Mouse (Mus musculus): ENCODE data around the gene P3h2. TPM values are rescaled to one million over a fixed set of nuclear protein-coding genes. Genes with fewer than 3 reads are reported as not detected.

P3h2 gene
- total RNA-seq, 2 experiments from 2014 or later: 5.7 to 6.8 TPM

DNA sequence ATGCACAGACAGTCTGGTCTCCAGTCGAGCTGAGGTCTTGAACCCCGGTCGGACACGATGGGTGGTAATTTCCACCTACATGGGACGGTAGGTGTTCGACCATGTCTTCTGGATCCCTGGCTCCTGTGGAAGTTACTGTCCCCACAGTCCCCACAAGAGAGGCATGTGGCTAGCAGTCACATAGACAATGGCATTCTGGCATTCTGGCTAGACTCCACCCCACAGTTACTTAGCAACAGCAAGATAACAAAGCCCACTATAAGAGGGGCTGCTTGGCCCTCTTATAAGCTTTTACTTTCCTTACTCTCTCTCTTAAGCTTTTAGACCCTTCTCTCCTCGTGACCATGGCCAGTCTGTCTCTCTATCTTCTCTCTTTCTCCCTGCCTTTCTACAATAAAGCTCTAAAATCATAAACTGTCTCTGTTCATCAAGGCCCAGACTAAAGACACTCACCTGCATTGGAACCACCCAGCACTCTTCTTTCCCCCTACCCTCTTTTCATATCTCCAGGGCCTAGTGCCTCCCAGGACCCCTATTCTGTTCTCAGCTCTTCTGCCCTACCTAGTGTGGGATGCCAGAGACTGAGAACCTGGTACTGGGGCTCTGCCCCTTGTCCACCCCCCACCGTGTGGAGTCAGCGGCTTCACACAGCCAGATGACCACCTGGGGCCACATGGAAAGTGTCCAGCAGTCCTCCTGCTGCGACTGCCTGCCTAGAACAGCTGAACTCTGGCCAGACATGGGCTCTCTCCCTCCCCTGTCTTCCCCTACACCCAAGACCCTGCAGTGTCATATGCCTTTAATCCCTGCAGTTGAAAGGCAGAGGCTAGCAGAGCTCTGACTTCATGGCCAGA is 28.1 kb downstream of the P3h2 start:
- intact Hi-C loops (cut with DNase I): no loop called here
- DNase-seq: no peak

DNA sequence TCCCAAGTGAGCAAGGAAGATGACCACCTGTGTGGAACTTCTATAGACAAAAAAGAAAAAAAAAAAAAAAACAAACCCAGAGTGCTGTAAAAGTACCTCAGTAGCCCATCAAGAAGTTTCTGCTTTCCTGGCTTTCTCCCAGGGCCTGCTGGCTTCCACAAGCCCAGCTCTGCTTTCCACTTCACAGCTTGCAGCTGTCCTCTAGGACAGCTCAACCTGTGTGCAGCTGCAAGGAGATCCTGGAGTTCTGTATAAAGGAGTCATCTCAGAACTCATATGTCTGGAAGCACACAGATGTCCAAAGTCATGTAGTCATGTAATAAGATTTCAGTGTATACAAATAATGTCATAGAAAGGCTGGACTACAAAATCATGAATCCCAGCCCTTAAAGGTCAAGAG is 30.5 kb downstream of the P3h2 start:
- intact Hi-C loops (cut with DNase I): no loop called here
- peak; percentile 29 to 47 for DNase-seq

DNA sequence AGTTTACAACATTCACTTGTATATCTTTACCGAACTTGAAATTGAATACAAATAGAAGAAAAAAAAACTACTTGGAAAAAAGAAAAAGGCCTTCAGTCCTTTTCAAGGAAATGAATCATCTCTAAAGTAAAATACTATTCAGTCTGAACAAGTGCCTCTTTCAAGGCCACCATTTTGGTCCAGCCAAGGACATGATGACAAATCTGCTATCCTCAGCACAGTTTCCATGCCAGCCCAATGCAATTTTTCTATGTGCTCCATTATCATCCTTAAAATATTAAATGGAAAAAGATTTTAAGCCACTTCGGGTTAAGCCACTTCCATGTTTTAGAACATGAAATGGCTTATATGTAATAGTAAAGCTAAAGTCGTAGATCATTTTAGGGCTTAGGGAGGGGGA is 35.2 kb downstream of the P3h2 start:
- no peak for DNase-seq
- intact Hi-C loops (cut with DNase I): no loop called here

DNA sequence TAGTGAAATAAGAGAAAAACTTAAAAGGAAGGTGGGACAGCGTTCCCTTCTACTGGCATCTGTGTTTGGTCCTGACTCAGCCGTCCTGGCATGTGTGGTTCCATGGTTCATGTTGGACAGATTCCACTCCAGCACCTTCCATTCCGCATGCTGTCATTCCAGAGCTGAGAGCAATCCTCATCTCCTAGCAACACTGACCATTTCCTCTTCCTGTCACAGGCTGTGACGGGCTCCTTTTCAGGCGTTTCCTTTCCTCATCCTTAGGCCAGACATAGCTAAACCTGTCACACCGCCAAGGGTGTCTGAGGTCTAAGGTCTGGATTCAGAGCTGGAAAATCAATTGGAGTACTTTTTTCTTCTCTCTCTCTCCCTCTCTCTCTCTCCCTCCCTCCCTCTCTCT is 40.5 kb downstream of the P3h2 start:
- intact Hi-C loops (cut with DNase I): no loop called here
- peak; percentile 59 to 64 for DNase-seq

DNA sequence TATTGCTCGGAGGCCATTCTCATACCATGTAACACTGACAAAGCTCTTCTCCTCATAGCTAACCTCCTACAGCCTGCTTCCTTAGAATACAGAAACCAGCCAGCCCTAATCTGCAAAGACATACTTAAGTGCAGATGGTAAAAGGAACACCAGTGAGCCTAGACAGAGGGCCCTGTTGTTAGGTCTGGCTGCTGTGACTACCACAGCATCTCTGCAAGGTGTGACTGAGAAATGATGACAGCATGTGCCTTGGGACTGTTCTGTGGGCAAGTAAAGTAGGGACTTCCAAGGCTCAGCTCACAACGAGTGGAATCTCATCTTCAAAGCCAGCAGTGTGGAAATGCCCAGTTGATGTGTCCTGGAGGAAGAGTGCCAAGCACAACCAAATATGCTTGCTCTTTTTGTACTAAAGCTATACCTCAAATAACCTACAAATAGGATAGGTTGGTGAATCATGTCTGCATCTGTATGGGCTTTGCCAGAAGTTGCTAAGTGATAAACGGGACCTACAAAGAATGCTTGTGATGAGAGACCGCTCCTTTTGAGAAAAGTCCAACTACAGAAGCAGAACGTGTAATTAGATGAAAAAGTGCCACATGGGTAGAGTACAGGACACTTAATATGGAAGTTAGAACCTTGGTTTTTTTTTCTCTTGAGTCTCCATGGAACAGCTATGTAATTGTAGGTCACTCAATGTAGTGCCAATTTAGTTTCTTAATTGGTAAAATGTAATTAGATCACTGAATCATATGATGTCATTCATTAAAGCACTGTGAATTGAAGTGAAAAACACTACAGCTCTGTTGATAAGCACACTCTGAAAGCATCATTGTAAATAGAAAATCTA is 45.1 kb downstream of the P3h2 start:
- DNase-seq: no peak
- intact Hi-C loops (cut with DNase I): no loop called here

DNA sequence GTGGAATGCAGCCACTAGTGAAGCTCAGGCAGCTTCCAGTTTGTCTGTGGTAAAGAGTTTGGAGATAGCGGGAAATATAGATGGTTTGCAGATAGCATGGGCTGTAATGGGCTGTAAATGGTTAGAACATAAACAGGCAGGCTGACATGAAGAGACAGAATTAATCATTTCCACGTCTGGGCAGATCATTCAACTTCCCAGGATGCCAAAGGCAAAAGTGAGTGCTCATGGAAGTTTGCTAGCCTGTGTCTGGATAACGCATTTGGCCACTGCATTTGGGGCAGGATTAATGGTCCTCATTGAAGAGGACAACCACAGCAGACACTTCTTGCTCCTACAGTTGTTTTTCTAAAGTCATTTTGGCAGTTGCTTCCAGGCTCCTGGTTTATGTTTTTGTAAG is 52.0 kb downstream of the P3h2 start:
- intact Hi-C loops (cut with DNase I): loop anchor here (5.0 kb wide), 1 partner anchor 54 kb away; the partner anchor contains the start of gene P3h2
- no peak for DNase-seq

DNA sequence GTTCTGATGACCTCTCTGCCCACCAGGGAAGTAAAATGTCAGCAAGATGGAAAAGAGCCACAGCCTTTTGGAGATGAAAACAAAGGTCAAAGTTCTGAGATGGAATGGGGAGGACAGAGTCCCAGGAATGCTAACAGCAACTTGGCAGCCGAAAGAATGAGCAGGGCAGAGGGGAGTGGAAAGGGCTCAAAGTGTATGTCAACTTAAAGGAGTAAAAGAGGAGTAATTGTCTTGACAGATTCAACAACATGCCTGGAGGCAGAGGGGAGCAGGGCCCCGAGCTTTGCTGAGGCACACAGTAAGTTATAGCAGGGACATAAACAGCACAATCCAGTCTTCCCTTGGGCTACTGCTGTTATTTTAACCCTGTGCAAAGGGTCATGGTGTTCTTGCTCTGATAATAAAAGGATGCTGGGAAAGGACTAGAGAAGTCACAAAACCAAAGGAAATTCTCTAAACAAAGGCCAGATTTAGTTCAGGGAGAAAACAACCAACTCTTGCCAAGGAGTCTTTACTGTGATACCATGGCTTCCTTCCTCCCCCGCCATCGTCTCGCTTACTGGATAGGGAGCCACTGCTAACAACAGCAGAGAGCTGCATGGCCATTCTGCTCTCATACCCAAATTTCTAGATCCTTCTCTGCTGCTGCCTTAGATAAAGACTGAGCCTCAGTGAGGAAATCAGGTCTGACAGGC is 56.0 kb downstream of the P3h2 start:
- intact Hi-C loops (cut with DNase I): loop anchor here (5.0 kb wide), 1 partner anchor 58 kb away; the partner anchor contains the start of gene P3h2
- DNase-seq: peak; percentile 36 to 44

DNA sequence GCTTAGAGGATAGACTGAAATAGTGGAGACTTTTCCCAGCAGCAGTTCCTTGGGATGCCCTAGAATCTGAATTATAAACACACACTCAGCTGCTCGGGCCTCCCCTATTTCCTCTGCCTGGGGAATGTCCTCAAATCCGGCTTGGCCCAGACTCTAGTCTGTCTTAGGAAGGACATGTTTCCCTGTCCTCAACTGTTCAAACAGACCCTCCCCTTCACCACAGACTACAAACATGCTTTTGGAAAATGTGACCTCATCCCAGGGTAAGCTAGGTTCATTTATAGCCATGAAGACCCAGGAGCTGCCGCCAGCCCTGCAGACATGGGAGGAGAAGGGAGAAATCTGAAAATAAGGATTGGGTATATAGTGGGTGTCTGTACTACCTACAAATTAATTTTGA is 57.7 kb downstream of the P3h2 start:
- peak; percentile 35 to 55 for DNase-seq
- intact Hi-C loops (cut with DNase I): no loop called here

DNA sequence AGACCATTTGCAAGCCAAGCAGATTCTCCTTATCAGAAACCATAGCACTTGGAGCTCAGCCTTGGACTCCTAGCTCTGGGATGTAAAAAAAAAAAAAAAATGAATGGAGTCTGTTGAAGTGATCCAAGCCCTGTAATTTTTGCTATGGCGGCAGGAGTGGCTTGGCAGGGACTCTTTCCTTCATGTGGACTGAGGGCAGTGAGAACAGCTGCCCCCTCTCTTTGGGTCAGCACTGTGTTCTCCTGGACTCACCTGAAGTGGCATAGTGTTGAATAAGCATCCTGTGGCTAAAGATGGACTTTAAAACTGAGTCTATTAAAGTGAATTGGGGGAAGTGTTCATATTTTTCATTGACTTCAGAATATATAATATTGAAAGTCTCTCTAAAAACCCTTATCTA is 58.2 kb downstream of the P3h2 start:
- intact Hi-C loops (cut with DNase I): no loop called here
- no peak for DNase-seq

DNA sequence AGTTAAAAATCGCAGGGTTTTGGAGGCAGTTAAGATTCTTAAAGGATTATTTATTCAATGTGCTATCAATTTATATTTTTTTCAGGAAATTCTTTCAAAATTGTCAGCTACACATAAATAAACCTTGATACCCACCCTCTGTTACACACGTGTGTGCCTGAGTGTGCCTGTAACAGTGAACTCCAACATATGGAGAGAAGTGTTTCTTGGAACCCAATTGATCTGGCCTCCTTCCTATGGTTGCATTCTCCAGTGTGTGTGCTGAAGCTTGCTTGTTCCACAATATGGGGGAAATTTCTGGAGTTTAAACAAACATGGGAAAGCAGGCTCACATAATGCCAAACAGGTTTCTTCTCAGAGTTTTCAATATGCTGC is 63.7 kb downstream of the P3h2 start:
- intact Hi-C loops (cut with DNase I): no loop called here
- no peak for DNase-seq

DNA sequence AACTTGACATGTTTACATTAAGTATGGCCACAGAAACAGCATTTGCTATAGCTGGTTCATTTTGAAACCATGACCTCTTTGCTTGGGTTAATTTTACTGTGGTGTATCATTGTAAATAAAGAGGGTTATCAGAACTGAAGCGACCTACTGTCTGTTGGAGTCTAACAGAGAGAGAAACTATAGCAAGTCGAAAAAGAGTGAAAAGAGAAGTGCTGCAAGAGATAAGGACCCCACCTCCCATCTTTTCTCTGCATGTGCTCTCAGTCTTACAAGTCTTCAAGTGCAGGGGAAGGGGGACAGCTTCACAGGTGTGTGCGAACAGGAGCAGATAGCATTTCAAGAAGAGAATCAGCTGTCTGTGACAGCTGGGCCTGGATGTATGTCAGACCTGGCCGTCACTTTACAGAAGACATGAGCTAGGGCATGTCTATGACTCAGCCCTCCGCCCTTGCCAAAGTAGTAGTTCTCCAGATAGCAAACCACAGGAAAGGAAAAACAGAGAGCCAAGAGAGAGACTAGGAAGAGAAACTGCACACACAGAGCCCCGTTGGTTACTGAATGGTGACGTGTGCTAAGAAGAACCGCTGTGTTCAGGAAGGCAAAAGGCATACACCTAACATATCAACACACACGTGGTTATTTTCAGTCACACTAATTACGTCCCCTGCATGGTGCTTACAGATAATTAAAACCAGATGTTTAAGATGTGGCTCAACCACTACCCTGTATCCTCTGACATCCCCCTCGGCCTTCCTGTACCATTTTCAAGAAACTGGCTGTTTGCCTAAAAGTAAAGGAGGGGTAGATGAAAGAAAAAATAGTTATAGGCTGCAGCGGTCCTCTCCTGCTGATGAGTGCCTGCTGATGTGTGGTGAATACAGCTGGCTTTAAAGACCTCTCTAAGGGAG is 64.3 kb downstream of the P3h2 start:
- peak; percentile 65 to 74 for DNase-seq
- intact Hi-C loops (cut with DNase I): no loop called here

DNA sequence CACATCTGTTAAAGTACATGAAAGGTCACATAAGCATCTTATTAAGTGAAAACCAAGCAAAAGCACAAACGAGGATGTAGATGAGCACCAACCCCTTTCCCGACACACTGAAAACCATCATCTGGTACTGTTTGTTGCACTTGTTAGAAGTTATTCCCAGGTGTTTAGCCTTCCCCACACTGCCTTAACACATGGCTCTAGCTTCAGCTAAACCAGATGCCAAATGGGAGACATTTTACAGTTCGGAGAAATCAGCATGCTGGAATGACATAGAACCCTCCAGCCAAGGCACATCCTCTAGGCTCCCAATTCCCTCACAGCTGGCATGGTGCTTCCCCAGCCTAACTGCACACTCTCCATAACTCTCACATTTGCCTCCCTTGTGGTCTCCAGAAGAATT is 66.3 kb downstream of the P3h2 start:
- no peak for DNase-seq
- intact Hi-C loops (cut with DNase I): no loop called here

DNA sequence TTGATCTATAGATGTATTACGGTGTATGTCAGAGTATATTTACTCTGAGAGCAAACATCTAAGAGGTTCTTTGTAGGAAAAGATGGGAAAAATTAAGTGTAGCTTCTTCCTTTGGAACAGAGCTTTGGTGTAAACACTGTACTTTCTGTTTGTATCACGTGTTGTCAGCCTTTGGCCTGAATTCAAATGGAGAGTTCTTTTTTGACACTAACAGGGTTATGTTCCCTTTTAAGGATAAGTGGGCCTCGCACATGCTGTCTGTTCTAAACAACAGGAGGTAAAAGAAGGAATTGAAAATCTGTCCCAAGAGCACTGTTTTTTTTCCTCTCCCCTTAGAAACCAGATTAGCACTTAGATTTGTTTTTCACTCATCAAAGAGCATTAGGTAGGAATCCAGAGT is 70.1 kb downstream of the P3h2 start:
- peak; percentile 45 to 46 for DNase-seq

DNA sequence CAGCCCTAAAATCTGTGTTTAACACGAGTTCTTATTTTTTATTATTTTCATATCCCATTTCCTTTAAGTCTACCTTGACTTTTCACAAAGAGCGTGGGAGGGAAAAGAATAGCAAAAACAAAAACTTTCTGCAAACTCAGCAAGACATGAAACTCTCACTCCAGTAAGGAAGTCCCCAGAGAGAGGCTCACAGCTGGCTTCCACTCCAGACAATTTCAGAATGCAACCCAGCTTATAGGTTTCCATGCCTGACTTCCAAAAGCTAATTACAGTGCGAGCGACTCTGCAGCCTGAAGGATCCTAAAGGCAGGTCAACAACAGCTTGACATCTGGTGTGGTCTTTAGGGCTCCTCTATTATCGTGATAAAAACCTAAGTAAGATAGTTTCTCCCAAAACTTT is 70.5 kb downstream of the P3h2 start:
- peak; percentile 29 to 37 for DNase-seq
- intact Hi-C loops (cut with DNase I): no loop called here

More for the DNA sequence above, 70.1 kb downstream of the P3h2 start:
- intact Hi-C loops (cut with DNase I): no loop called here

DNA sequence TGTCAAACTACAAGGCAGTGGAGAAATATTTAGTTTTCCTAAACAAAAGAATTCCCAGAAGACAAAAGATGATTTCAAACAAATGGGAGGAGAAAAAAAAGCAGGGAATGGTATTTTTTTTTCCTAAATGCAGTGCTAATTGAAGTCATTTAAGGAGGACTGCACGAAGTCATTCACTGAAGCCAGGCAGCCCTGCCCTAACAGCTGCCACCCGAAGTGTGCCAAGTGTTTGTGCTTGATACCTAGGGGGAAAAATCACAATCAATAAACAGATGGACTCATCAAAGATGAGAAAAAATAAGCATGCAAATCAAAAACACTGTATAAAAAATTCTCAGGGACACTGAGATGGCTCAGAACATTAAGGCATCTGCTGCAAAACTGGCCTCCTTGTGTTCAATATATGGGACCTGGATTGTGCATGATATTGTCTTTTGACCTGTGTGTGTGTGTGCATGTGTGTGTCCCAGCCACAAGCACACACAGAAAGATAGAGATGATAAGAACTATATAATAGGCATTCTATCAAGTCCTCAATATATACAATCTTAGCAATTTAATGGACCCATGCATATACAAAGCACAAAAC is 76.1 kb downstream of the P3h2 start:
- no peak for DNase-seq
- intact Hi-C loops (cut with DNase I): no loop called here

DNA sequence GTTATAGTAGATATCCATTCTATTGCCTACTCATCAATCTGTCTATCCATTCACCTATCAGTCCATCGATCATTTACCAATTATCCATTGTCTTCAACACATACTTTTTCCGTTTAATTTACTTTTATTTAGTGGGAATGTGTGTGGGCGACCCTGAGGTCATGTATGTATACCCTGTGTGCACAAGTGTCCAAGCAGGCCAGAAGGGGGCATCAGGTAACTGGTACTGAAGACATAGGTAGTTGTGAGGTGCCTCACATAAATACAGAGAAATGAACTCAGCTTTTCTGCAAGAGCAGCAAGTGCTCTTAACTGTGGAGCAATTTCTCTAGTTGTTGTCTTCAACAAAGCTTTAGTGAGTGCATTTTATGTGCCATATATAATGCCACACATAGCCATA is 79.2 kb downstream of the P3h2 start:
- intact Hi-C loops (cut with DNase I): no loop called here
- DNase-seq: no peak

DNA sequence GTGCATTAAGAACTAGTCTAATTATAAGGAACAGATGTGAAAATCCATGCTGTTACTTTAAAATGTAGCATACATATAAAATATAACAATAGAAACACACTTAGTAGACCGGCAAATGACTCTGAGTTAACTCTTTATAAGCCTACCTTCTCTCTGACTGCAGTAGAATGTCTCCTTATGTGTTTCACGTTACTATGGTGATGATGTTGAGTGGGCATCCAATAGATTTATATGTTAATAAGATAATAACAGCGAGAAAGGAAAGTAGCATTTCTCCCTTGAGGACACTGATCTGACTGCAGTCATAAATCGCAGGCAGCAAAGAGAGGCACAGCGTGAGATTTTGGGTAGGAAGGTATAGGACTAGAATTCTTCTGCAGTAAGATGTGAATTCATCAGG is 81.0 kb downstream of the P3h2 start:
- DNase-seq: no peak
- intact Hi-C loops (cut with DNase I): loop anchor here (5.0 kb wide), 2 partner anchors 57 to 83 kb away; partner anchors contain the start of gene P3h2

DNA sequence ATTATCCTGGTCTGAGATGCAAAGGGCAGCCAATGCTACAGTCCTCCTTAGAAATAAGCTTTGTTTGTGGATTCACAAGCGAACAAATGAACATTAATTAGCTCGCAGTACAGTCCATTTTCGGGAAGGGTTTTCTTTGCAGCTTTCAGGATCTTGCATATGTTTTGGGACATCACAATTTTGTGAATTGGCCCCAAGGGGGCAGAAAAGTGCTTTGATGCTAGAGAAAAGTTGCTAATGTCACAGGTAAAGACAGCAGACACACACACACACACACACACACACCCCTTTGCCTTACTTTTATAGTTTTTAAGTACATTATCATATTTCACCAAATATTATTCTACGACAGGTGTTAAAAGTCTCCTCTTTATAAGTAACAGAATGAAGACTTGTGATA is 82.2 kb downstream of the P3h2 start:
- peak in 1 of 2 experiments; percentile 33 for DNase-seq
- intact Hi-C loops (cut with DNase I): loop anchor here (2.0 to 5.0 kb wide), 3 partner anchors 56 to 175 kb away; partner anchors contain the start of gene P3h2

DNA sequence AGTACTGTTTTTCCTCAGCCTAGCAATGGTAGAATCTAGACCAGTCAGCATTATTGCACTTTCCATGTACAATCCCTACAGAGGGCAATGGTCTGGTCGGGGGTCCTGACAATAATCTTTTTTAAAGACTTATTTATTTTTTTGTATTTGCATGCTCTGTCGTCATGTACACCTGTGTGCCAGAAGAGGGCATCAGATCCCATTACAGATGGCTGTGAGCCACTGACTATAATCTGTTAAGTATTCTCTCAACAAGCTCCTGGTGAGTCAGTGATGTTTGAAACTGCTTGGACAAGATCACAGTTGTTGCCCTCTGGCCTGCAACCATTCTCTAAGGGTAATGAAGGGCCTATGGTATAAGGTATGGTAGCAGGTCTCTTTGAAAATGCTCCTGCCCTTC is 83.8 kb downstream of the P3h2 start:
- intact Hi-C loops (cut with DNase I): loop anchor here (2.0 to 5.0 kb wide), 3 partner anchors 54 to 177 kb away; partner anchors contain the start of gene P3h2
- DNase-seq: no peak

DNA sequence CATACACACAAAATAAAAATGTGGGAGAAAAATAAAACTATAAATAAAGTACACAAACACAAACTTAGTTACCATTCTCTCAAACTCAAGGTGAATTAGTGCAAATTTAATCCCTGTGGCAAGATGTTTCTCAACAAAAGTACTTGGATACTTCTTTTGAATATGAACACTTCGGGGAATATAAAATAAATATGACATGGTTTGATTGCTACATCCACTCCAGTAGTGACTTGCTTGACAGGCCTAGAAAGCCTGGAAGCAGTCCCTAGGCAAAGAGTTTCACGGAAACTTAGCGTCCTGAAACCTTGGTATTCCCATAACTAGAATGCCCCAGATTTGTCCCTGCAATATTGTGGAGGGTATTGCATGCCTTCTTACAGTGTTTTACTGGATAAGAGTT is 99.8 kb downstream of the P3h2 start:
- DNase-seq: no peak
- intact Hi-C loops (cut with DNase I): no loop called here

Data from heart, postnatal 10 days (tissue).